Mouse (Mus musculus): Measurements from ENCODE around the gene Zfp28. TPM values are rescaled to one million over a fixed set of nuclear protein-coding genes. Genes with fewer than 3 reads are reported as not detected.
A peak's percentile ranks its signal among the peaks of the same experiment; 100 is the strongest.

Zfp28 gene
- polyA plus RNA-seq (2012; rRNA removed), result 1.4 and 2.4 TPM in 2 replicates

DNA sequence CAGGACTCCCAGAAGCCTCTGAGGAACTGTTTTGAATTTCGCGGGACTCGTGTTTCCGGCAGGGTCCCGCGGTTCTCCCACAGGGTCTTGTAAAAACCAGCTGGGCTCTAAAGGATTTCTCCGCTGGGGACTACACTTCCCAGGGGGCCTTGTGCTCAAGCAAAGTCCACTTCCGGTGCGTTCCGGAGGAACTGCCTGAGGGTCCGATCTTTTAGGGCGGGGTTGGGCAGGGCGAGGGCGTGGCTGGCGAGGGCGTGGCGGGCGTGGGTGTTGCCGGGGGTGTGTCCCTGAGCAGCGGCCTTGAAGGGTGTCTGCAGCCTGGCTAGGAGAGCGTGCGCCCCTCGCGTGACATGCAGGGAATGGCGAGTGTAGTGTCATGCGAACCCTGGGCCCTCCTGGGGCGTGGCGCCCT is at the start of gene Zfp28:
Gene Zfp28 (plus strand): TSS at position 252 of the 412 bp plus-strand sequence.
- Histone ChIP-seq H3K27me3 (ENCODE audit: control insufficient read depth, insufficient read depth, low read length) (no peaks in the 10 kb centered on the region), H3K4me3 (ENCODE audit: control insufficient read depth, insufficient read depth, low read length) (peak within 1 kb of the TSS; percentile 50), H3K4me1 (replicated peaks; ENCODE audit: control insufficient read depth, insufficient read depth, low read length) (peaks cover 10% of the 10 kb centered on the region), H3K27ac (ENCODE audit: control insufficient read depth, insufficient read depth, low read length) (no peak within 1 kb of the TSS), H3K36me3 (ENCODE audit: control insufficient read depth, insufficient read depth, low read length) (no peaks in the 10 kb centered on the region)
- peak; percentile 92 for DNase-seq
- TF ChIP-seq POLR2A (IDR thresholded peaks at IDR 0.05; ENCODE audit: control insufficient read depth, extremely low read depth, insufficient read depth, low read length, poor library complexity) (no peak; the same call in 1 of the 2 replicates), CTCF (IDR thresholded peaks at IDR 0.05; ENCODE audit: borderline replicate concordance, control insufficient read depth, extremely low read depth, insufficient read depth, low read length, poor library complexity) (peak; percentile 44; the same call in 1 of the 2 replicates)
- under 1% methylated on average over 28 of the region's 28 CpGs for WGBS

DNA sequence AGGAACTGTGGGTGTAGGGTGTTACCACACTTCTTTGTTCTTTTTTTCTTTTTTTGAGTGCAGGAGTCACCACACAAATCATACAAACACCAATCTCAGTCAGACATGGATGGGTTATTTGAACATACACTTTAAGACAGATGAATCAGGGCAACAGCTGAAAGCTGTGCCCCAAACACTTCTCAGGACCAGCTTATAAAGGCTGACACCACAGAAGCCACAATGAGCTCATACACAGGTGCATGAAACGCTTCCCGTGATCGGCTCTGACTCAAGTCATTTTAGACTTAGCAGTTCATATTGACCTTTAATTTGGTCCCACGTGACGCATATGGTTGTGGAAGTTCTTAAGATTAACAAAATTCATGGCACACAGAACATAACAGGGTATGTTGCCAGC is 43.2 kb upstream of the Zfp28 start:
- H3K4me3 ChIP-seq (ENCODE audit: control insufficient read depth, insufficient read depth, low read length), result no peak overlapping the region
- H3K36me3 ChIP-seq (ENCODE audit: control insufficient read depth, insufficient read depth, low read length), result no peaks in the 10 kb centered on the region
- no peak for DNase-seq
- no peak overlapping the region for H3K27ac ChIP-seq (ENCODE audit: control insufficient read depth, insufficient read depth, low read length)
- WGBS, result 84% methylated on average over 5 of the region's 5 CpGs
- H3K4me1 ChIP-seq (replicated peaks; ENCODE audit: control insufficient read depth, insufficient read depth, low read length), result 0 out of 2 replicates have a peak, but pooled peaks cover 2% of the 10 kb centered on the region
- TF ChIP-seq POLR2A (IDR thresholded peaks at IDR 0.05; ENCODE audit: control insufficient read depth, extremely low read depth, insufficient read depth, low read length, poor library complexity) (no peak), CTCF (IDR thresholded peaks at IDR 0.05; ENCODE audit: borderline replicate concordance, control insufficient read depth, extremely low read depth, insufficient read depth, low read length, poor library complexity) (no peak)
- no peaks in the 10 kb centered on the region for H3K27me3 ChIP-seq (ENCODE audit: control insufficient read depth, insufficient read depth, low read length)

DNA sequence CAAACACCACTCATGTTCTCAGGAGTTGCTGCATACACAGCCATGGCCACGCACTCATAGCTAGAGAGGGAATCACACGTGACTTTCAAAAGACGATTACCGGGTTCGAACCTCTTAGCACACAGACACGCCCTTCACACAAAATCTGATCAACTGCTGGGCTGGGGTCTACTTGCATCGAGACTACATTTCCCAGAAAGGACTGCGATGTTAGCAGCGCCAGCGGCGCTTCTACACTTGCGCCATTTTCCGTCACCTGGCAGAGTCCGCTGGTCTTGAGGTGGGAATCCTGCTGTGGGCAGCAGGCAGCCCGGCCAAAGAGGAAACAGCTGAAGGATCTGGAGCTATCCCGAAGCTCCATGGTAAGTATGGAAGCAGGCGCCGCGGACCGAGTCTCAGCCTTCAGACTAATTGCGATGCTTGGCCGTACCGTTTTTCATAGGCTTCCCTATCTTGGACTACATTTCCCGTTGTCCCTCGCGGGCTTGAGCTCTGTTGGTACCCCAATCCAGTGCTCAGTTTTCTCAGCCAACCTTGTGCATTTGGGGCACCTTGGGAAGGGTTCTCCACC is 39.5 kb upstream of the Zfp28 start, which contains the start of gene Gm3854:
Gene Gm3854 (plus strand): TSS at position 259 of the 571 bp plus-strand sequence.
- Histone ChIP-seq H3K27me3 (ENCODE audit: control insufficient read depth, insufficient read depth, low read length) (no peaks in the 10 kb centered on the region), H3K4me1 (replicated peaks; ENCODE audit: control insufficient read depth, insufficient read depth, low read length) (0 out of 2 replicates have a peak, but pooled peaks cover 2% of the 10 kb centered on the region), H3K4me3 (ENCODE audit: control insufficient read depth, insufficient read depth, low read length) (peak within 1 kb of the TSS; percentile 65), H3K27ac (ENCODE audit: control insufficient read depth, insufficient read depth, low read length) (no peak within 1 kb of the TSS), H3K36me3 (ENCODE audit: control insufficient read depth, insufficient read depth, low read length) (no peaks in the 10 kb centered on the region)
- TF ChIP-seq CTCF (IDR thresholded peaks at IDR 0.05; ENCODE audit: borderline replicate concordance, control insufficient read depth, extremely low read depth, insufficient read depth, low read length, poor library complexity), result no peak
- TF ChIP-seq POLR2A (IDR thresholded peaks at IDR 0.05; ENCODE audit: control insufficient read depth, extremely low read depth, insufficient read depth, low read length, poor library complexity), result 0 out of 2 replicates have a peak, but pooled peaks have one; percentile 18
- WGBS, result 1% methylated on average over 26 of the region's 26 CpGs
- peak; percentile 40 for DNase-seq

DNA sequence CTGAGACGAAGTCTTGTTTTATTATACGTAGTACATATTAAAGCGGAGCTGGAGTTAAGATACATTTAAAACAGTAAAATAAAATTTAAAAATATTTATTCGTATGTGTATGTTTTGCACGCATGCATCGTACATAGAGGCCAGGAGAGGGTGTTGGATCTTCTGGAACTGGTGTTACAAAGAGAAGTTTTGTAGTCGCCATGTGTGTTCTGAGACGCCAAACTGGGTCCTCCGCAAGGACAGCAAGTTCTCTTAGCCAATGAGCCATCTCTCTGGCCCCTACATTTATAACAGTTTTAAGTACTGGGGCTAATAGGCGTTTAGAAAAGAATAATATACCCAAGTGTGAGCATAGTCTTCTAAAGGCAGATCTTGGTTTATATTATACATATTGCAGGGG is 39.0 kb upstream of the Zfp28 start:
- H3K36me3 ChIP-seq (ENCODE audit: control insufficient read depth, insufficient read depth, low read length), result no peaks in the 10 kb centered on the region
- no peak overlapping the region for H3K4me3 ChIP-seq (ENCODE audit: control insufficient read depth, insufficient read depth, low read length)
- H3K4me1 ChIP-seq (replicated peaks; ENCODE audit: control insufficient read depth, insufficient read depth, low read length), result 0 out of 2 replicates have a peak, but pooled peaks cover 2% of the 10 kb centered on the region
- H3K27ac ChIP-seq (ENCODE audit: control insufficient read depth, insufficient read depth, low read length), result no peak overlapping the region
- no peak for TF ChIP-seq CTCF (IDR thresholded peaks at IDR 0.05; ENCODE audit: borderline replicate concordance, control insufficient read depth, extremely low read depth, insufficient read depth, low read length, poor library complexity)
- TF ChIP-seq POLR2A (IDR thresholded peaks at IDR 0.05; ENCODE audit: control insufficient read depth, extremely low read depth, insufficient read depth, low read length, poor library complexity), result no peak
- no peak for DNase-seq
- no peaks in the 10 kb centered on the region for H3K27me3 ChIP-seq (ENCODE audit: control insufficient read depth, insufficient read depth, low read length)
- WGBS, result 53% methylated on average over 10 of the region's 10 CpGs

DNA sequence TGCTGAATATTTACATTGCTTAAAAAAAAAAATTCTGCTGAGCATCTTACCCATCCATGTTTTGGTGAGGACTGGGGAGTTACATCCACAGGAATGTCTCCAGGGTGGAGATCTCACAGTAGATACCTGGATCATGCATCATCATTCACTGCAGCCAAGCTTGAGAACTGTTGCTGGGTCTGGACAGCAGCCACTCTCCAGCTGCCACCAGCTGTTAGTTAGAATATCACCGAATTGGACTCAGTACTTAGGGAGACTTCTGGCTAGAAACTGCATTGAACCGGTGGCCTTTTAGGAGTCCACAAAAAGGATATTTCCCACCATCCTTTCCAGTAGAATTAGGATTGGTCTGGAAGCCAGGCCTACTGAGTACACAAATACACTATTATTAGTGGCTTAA is 25.0 kb upstream of the Zfp28 start:
- Histone ChIP-seq H3K4me3 (ENCODE audit: control insufficient read depth, insufficient read depth, low read length) (no peak overlapping the region), H3K36me3 (ENCODE audit: control insufficient read depth, insufficient read depth, low read length) (no peaks in the 10 kb centered on the region), H3K4me1 (replicated peaks; ENCODE audit: control insufficient read depth, insufficient read depth, low read length) (no peaks in the 10 kb centered on the region; the same call in 1 of the 2 replicates), H3K27me3 (ENCODE audit: control insufficient read depth, insufficient read depth, low read length) (no peaks in the 10 kb centered on the region), H3K27ac (ENCODE audit: control insufficient read depth, insufficient read depth, low read length) (no peak overlapping the region)
- 78% methylated on average over 2 of the region's 2 CpGs for WGBS
- no peak for DNase-seq
- TF ChIP-seq POLR2A (IDR thresholded peaks at IDR 0.05; ENCODE audit: control insufficient read depth, extremely low read depth, insufficient read depth, low read length, poor library complexity) (no peak), CTCF (IDR thresholded peaks at IDR 0.05; ENCODE audit: borderline replicate concordance, control insufficient read depth, extremely low read depth, insufficient read depth, low read length, poor library complexity) (no peak)

DNA sequence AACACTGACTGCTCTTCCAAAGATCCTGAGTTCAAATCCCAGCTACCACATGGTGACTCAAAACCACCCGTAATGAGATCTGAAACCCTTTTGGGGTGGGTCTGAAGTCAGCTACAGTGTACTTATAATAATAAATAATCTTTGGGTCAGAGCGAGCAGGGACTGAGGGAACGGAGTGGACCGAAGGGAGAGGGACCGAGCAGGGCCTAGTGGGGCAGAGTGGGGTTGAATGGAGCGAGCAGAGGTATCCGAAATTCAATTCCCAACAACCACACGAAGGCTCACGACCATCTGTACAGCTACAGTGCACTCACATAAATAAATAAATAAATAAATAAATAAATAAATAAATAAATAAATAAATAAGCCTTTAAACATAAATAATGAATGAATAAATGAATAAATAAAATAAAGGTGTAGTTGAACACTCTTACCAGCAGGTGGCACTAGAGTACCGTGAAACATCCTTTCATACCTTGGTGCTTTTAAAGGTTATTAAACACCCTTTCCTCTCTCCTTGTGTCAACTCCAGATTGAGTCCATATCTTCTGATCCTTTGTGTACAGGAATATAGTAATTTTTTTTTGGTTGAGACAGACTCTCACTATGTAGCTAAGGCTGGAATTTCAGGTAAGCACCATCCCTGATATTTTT is 24.0 kb upstream of the Zfp28 start:
- no peak for DNase-seq
- H3K27me3 ChIP-seq (ENCODE audit: control insufficient read depth, insufficient read depth, low read length), result no peaks in the 10 kb centered on the region
- no peak for TF ChIP-seq CTCF (IDR thresholded peaks at IDR 0.05; ENCODE audit: borderline replicate concordance, control insufficient read depth, extremely low read depth, insufficient read depth, low read length, poor library complexity)
- no peak for TF ChIP-seq POLR2A (IDR thresholded peaks at IDR 0.05; ENCODE audit: control insufficient read depth, extremely low read depth, insufficient read depth, low read length, poor library complexity)
- WGBS, result 57% methylated on average over 10 of the region's 10 CpGs
- no peaks in the 10 kb centered on the region for H3K36me3 ChIP-seq (ENCODE audit: control insufficient read depth, insufficient read depth, low read length)
- H3K4me3 ChIP-seq (ENCODE audit: control insufficient read depth, insufficient read depth, low read length), result no peak overlapping the region
- H3K27ac ChIP-seq (ENCODE audit: control insufficient read depth, insufficient read depth, low read length), result no peak overlapping the region
- H3K4me1 ChIP-seq (replicated peaks; ENCODE audit: control insufficient read depth, insufficient read depth, low read length), result peaks cover 3% of the 10 kb centered on the region

All from thymus, adult 2 months (tissue).